Mouse (Mus musculus) bone marrow macrophage, adult 2 months (primary cell): Measurements from ENCODE around the gene Zscan26.
"Not testable (repeated sequence)": the region's sequence is repeated elsewhere in the genome, so short reads cannot be mapped to it uniquely, and the experiment has no call there.

Experiments
- CTCF ChIP-seq: IDR thresholded peaks from 2 replicates; pipeline ENCODE4 v1.5.1; 2012; ENCODE audit warnings: low read depth, mild to moderate bottlenecking, low read length, moderate library complexity
- POLR2A ChIP-seq: IDR thresholded peaks from 2 replicates; pipeline ENCODE4 v1.6.1; 2012; ENCODE audit warnings: mild to moderate bottlenecking, low read depth, low read length, borderline replicate concordance

- TF ChIP-seq CTCF, POLR2A: not testable (repeated sequence)
Observed at GRCm38 (mm10) chr13:21396048-21396447, 57.5 kb downstream of the Zscan26 start.
